Mouse (Mus musculus): ENCODE data around the gene Tec. TPM values are rescaled to one million over a fixed set of nuclear protein-coding genes. Genes with fewer than 3 reads are reported as not detected.
A peak's percentile ranks its signal among the peaks of the same experiment; 100 is the strongest.

Tec gene
- polyA plus RNA-seq, 1 experiment: 12.2 TPM

- 90% methylated on average over 6 of the region's 6 CpGs for WGBS
- Histone ChIP-seq H3K27ac (ENCODE audit: insufficient read depth, low read length) (no peak overlapping the region; the same call in 1 of the 2 replicates), H3K4me3 (ENCODE audit: extremely low read depth, insufficient read depth, insufficient read length) (no peak overlapping the region), H3K4me1 (ENCODE audit: control insufficient read depth, insufficient read depth, insufficient read length) (peaks cover 38% of the 10 kb centered on the region; the same call in 1 of the 2 replicates), H3K36me3 (ENCODE audit: control insufficient read depth, insufficient read depth, low read length) (no peaks in the 10 kb centered on the region; the same call in none of the 2 replicates), H3K27me3 (ENCODE audit: control insufficient read depth, insufficient read depth, low read length) (no peaks in the 10 kb centered on the region)
- no peak for DNase-seq (ENCODE audit: low read depth in 1 of 2, low spot score in 2 of 2)
- TF ChIP-seq CTCF (IDR thresholded peaks at IDR 0.05; ENCODE audit: extremely low read depth, insufficient read depth, insufficient read length, insufficient replicate concordance) (no peak), POLR2A (IDR thresholded peaks at IDR 0.05; ENCODE audit: low read depth, low read length) (no peak)
These were observed 13.9 kb downstream of the Tec start for GRCm38 (mm10) chr5:72854141-72854990.

- H3K27ac ChIP-seq (ENCODE audit: insufficient read depth, low read length): peak overlapping the region; percentile 75
- WGBS: 21% methylated on average over 2 of the region's 2 CpGs
These were observed 14.9 kb downstream of the Tec start for GRCm38 (mm10) chr5:72853365-72853764.

GRCm38 (mm10) chr5:72852301-72852995 lies 15.8 kb downstream of the Tec start:
- 71% methylated on average over 7 of the region's 7 CpGs for WGBS
- no peaks in the 10 kb centered on the region for H3K27me3 ChIP-seq (ENCODE audit: control insufficient read depth, insufficient read depth, low read length)
- no peak overlapping the region for H3K4me3 ChIP-seq (ENCODE audit: extremely low read depth, insufficient read depth, insufficient read length)
- H3K36me3 ChIP-seq (ENCODE audit: control insufficient read depth, insufficient read depth, low read length): no peaks in the 10 kb centered on the region; the same call in 1 of the 2 replicates
- no peak for TF ChIP-seq CTCF (IDR thresholded peaks at IDR 0.05; ENCODE audit: extremely low read depth, insufficient read depth, insufficient read length, insufficient replicate concordance)
- TF ChIP-seq POLR2A (IDR thresholded peaks at IDR 0.05; ENCODE audit: low read depth, low read length): no peak
- peak overlapping the region; percentile 9; the same call in 1 of the 2 replicates for H3K27ac ChIP-seq (ENCODE audit: insufficient read depth, low read length)
- H3K4me1 ChIP-seq (ENCODE audit: control insufficient read depth, insufficient read depth, insufficient read length): peaks cover 43% of the 10 kb centered on the region; the same call in 1 of the 2 replicates
- DNase-seq (ENCODE audit: low read depth in 1 of 2, low spot score in 2 of 2): no peak

More at GRCm38 (mm10) chr5:72853365-72853764, 14.9 kb downstream of the Tec start:
- Histone ChIP-seq H3K36me3 (ENCODE audit: control insufficient read depth, insufficient read depth, low read length) (no peaks in the 10 kb centered on the region; the same call in 1 of the 2 replicates), H3K4me3 (ENCODE audit: extremely low read depth, insufficient read depth, insufficient read length) (no peak overlapping the region), H3K4me1 (ENCODE audit: control insufficient read depth, insufficient read depth, insufficient read length) (peaks cover 44% of the 10 kb centered on the region; the same call in 1 of the 2 replicates), H3K27me3 (ENCODE audit: control insufficient read depth, insufficient read depth, low read length) (no peaks in the 10 kb centered on the region)
- DNase-seq (ENCODE audit: low read depth in 1 of 2, low spot score in 2 of 2): peak in 1 of 2 experiments; percentile 18
- TF ChIP-seq CTCF (IDR thresholded peaks at IDR 0.05; ENCODE audit: extremely low read depth, insufficient read depth, insufficient read length, insufficient replicate concordance): no peak
- no peak for TF ChIP-seq POLR2A (IDR thresholded peaks at IDR 0.05; ENCODE audit: low read depth, low read length)

GRCm38 (mm10) chr5:72851674-72852098 lies 16.6 kb downstream of the Tec start:
- H3K4me3 ChIP-seq (ENCODE audit: extremely low read depth, insufficient read depth, insufficient read length): no peak overlapping the region
- TF ChIP-seq CTCF (IDR thresholded peaks at IDR 0.05; ENCODE audit: extremely low read depth, insufficient read depth, insufficient read length, insufficient replicate concordance) (no peak), POLR2A (IDR thresholded peaks at IDR 0.05; ENCODE audit: low read depth, low read length) (no peak)
- H3K4me1 ChIP-seq (ENCODE audit: control insufficient read depth, insufficient read depth, insufficient read length): peaks cover 42% of the 10 kb centered on the region; the same call in 1 of the 2 replicates
- H3K27ac ChIP-seq (ENCODE audit: insufficient read depth, low read length): no peak overlapping the region; the same call in 1 of the 2 replicates
- DNase-seq (ENCODE audit: low read depth in 1 of 2, low spot score in 2 of 2): no peak
- no peaks in the 10 kb centered on the region for H3K27me3 ChIP-seq (ENCODE audit: control insufficient read depth, insufficient read depth, low read length)
- 20% methylated on average over 4 of the region's 4 CpGs for WGBS
- no peaks in the 10 kb centered on the region; the same call in 1 of the 2 replicates for H3K36me3 ChIP-seq (ENCODE audit: control insufficient read depth, insufficient read depth, low read length)

GRCm38 (mm10) chr5:72850926-72851673 lies 17.2 kb downstream of the Tec start:
- 73% methylated on average over 12 of the region's 12 CpGs for WGBS
- DNase-seq (ENCODE audit: low read depth in 1 of 2, low spot score in 2 of 2): no peak
- TF ChIP-seq POLR2A (IDR thresholded peaks at IDR 0.05; ENCODE audit: low read depth, low read length) (no peak), CTCF (IDR thresholded peaks at IDR 0.05; ENCODE audit: extremely low read depth, insufficient read depth, insufficient read length, insufficient replicate concordance) (no peak)
- H3K4me3 ChIP-seq (ENCODE audit: extremely low read depth, insufficient read depth, insufficient read length): no peak overlapping the region
- H3K27ac ChIP-seq (ENCODE audit: insufficient read depth, low read length): no peak overlapping the region
- H3K4me1 ChIP-seq (ENCODE audit: control insufficient read depth, insufficient read depth, insufficient read length): peaks cover 37% of the 10 kb centered on the region; the same call in 1 of the 2 replicates
- H3K27me3 ChIP-seq (ENCODE audit: control insufficient read depth, insufficient read depth, low read length): no peaks in the 10 kb centered on the region
- no peaks in the 10 kb centered on the region for H3K36me3 ChIP-seq (ENCODE audit: control insufficient read depth, insufficient read depth, low read length)

- 68% methylated on average over 6 of the region's 6 CpGs for WGBS
These were observed 19.3 kb downstream of the Tec start for GRCm38 (mm10) chr5:72848889-72849435.

More at GRCm38 (mm10) chr5:72848889-72849435, 19.3 kb downstream of the Tec start:
- TF ChIP-seq POLR2A (IDR thresholded peaks at IDR 0.05; ENCODE audit: low read depth, low read length) (no peak), CTCF (IDR thresholded peaks at IDR 0.05; ENCODE audit: extremely low read depth, insufficient read depth, insufficient read length, insufficient replicate concordance) (no peak)
- no peaks in the 10 kb centered on the region for H3K36me3 ChIP-seq (ENCODE audit: control insufficient read depth, insufficient read depth, low read length)
- no peak overlapping the region for H3K27ac ChIP-seq (ENCODE audit: insufficient read depth, low read length)
- H3K4me1 ChIP-seq (ENCODE audit: control insufficient read depth, insufficient read depth, insufficient read length): peaks cover 35% of the 10 kb centered on the region; the same call in 1 of the 2 replicates
- no peak for DNase-seq (ENCODE audit: low read depth in 1 of 2, low spot score in 2 of 2)
- H3K4me3 ChIP-seq (ENCODE audit: extremely low read depth, insufficient read depth, insufficient read length): no peak overlapping the region
- H3K27me3 ChIP-seq (ENCODE audit: control insufficient read depth, insufficient read depth, low read length): no peaks in the 10 kb centered on the region
